Mouse (Mus musculus) embryo, embryonic 9.5 days (tissue): ENCODE data around the gene Wee2.

Experiments
- DNase-seq: peaks from one replicate; pipeline ENCODE4 v3.0.0-alpha.2; 2017; ENCODE audit errors: extremely low spot score

The Wee2 gene

GRCm38 (mm10) chr6:40438936-40439335 lies at the start of gene Wee2:
TSS of gene Wee2 (plus strand) at chr6:40439088.
- no peak for DNase-seq

DNA sequence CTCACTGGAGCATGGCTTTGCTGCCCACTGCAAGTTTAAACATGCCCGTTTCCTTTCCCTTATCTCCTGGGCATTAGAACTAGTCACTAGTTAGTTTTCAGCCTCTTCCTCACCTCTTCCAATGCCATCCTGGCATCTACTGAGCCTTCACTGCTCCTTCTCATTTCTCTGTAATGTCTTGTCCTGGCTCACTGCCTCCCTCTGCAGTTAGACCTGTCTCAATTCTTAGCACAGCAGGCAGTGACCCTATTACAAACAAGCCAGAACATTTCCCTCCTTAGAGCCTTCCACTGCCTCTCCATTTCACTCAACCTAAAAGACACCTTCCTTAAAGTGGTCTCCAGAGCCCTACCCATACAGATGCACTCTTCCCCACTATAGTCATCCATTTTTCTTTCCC lies 47.9 kb upstream of the Wee2 start:
- DNase-seq: no peak

DNA sequence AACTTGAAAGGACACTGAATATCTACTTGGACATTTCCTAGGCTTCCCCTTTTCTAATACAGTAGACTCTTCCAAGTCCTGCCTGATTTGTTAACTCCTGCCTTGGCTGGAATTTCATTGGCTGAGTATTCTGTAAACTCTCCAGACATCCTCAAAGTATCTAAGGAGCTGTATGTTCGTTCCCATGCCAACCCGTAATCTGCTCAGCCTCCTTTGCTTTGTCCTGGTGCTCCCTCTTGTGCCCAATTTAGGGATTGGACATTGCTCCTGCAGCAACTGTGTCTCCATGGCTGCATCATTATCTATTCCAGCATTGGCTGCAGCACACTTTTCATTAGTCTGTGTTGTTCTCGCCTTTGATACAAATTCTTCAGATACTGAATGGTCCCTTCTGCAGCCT lies 45.7 kb upstream of the Wee2 start:
- peak; percentile 65 for DNase-seq

DNA sequence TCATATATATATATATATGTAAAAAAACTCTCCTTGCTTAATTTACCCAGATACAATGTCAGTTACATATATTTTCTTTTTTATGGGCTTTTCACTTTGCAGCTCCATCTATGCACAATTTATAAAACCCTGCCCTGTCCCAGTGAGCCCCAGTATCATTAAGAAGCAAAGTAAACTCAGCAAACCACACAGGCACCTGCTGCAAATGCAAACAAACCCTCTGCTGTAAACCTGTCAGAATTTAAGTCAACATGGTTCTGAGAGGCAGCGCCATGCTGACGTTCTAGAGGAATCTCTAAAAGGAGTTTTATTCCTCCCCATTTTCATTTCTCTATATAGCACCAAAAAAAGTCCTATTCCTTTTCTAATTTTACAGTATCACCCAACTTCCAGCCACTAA lies 36.9 kb upstream of the Wee2 start:
- DNase-seq: no peak

GRCm38 (mm10) chr6:40403640-40404285 lies 35.1 kb upstream of the Wee2 start:
- DNase-seq: no peak

GRCm38 (mm10) chr6:40411085-40411484 lies 27.8 kb upstream of the Wee2 start:
- no peak for DNase-seq

DNA sequence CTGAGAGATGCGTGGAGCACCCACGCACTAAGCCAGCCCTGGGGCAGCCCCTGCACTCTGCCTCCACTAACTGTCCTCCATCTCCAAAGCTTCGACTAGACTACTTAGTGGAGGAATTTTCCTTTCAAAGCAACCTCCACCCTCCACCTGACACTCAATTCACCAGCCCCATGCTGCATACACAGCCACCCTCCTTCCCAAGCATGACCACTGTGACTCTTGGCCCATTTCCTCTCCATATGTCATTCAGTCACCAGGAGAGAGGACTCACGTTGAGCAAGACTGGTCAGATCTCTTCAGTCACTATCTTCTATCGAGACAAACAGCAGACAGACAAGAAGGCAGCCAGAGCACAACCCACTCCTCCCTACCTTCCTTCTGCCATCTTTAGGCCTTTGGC lies 25.8 kb upstream of the Wee2 start:
- no peak for DNase-seq

- DNase-seq: no peak
These were observed 25.3 kb upstream of the Wee2 start for GRCm38 (mm10) chr6:40413565-40413964.

- DNase-seq: no peak
These were observed 23.1 kb upstream of the Wee2 start for GRCm38 (mm10) chr6:40415799-40416198.

DNA sequence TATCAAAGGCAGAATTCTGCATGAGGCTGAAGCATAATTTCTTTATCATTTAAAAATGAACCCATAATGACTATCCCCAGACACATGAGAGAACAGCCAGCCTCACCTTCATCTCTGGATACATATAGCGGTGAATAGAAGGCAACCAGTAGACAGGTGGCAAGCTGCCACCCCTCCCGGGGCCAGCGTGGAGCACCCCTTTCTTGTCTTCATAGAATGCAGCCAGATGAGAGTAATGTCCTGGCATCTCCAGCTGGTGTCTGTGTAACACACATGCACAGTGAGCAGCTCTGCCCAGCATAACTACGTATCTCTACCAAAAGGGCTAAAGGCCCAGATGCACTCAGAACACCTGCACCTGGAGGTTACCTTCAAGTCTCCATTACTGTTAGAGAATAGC lies 20.5 kb upstream of the Wee2 start:
- DNase-seq: no peak

- DNase-seq: no peak
These were observed 17.8 kb upstream of the Wee2 start for GRCm38 (mm10) chr6:40421099-40421498.

- no peak for DNase-seq
These were observed 15.9 kb upstream of the Wee2 start for GRCm38 (mm10) chr6:40423013-40423412.

GRCm38 (mm10) chr6:40423774-40424173 lies 15.1 kb upstream of the Wee2 start:
- peak; percentile 19 for DNase-seq

DNA sequence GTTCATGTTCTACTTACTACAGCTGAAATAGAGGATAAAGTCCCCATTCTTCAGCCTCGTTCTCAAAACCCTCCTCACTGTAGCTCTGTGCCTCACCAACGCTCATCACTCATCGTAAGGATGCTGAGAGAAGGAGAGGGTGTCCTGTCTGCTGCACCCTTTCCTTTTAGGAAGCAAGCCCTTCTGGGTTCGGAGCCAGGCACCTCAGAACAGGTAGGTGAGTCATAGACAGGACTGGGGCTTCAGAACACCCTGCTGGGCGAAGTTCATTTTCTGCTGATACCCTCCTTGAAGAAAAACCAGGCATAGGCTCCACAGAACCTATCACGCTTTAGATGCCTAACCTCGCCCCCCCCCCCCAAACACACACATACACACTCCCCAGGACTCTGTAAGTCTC lies 11.4 kb upstream of the Wee2 start:
- no peak for DNase-seq

GRCm38 (mm10) chr6:40428696-40429095 lies 10.2 kb upstream of the Wee2 start:
- no peak for DNase-seq

DNA sequence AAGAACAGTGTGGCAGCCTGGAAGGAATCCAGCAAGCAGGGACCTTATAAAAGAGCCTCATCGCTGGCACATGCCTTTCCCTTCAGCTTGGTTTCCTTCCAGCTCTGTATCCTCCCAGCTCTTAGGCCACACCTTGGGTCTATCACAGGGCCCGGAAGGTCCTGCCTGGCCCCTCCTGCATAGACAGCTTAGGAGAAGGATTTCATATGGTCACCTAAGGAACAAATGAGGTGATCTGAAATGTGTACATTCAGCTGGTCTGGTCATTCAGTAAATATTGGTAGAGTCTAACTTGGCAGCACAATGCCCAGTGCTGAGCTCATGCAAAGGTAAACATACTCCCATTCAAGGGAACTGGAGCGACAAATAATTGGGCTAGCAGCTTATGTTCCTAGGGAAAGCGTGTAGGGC lies 9.4 kb upstream of the Wee2 start:
- DNase-seq: no peak

- no peak for DNase-seq
These were observed 8.6 kb upstream of the Wee2 start for GRCm38 (mm10) chr6:40430251-40430650.

GRCm38 (mm10) chr6:40430878-40431277 lies 8.0 kb upstream of the Wee2 start:
- no peak for DNase-seq

DNA sequence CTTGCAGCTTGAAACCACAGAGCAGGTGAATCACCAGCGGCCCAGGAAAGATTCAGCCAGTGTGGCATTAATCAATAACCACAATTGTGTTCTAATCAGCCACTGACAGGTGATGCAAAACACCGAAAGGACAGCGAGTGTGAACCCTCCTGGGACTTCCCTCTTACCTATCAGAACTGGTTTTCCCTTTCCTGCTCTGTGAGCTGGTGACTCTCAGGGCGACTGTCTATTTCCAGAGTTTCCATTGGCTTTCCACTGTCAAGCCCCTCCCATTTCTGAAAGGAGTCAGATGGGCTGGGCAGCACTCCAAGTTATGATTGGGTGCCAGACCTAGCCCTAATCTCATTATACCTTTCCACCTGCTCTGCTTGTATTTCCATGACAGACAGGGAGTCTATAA lies 7.5 kb upstream of the Wee2 start:
- DNase-seq: no peak

DNA sequence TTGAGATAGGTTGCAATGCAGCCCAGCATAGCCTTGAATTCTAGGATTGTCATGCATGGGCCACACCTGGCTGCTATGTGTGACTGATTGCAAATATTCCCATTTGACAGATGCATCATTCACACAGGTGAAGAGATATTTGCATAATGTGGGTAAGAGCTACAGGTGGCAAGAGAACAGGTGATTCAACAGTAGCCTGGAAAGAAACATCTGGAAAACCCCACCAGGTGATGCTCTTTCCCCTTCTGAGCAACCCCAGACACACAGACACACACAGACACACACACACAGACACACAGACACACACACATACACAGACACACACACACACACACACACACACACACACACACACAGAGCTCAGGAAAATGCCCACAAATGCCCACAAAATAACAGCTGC lies 7.1 kb upstream of the Wee2 start:
- DNase-seq: no peak

DNA sequence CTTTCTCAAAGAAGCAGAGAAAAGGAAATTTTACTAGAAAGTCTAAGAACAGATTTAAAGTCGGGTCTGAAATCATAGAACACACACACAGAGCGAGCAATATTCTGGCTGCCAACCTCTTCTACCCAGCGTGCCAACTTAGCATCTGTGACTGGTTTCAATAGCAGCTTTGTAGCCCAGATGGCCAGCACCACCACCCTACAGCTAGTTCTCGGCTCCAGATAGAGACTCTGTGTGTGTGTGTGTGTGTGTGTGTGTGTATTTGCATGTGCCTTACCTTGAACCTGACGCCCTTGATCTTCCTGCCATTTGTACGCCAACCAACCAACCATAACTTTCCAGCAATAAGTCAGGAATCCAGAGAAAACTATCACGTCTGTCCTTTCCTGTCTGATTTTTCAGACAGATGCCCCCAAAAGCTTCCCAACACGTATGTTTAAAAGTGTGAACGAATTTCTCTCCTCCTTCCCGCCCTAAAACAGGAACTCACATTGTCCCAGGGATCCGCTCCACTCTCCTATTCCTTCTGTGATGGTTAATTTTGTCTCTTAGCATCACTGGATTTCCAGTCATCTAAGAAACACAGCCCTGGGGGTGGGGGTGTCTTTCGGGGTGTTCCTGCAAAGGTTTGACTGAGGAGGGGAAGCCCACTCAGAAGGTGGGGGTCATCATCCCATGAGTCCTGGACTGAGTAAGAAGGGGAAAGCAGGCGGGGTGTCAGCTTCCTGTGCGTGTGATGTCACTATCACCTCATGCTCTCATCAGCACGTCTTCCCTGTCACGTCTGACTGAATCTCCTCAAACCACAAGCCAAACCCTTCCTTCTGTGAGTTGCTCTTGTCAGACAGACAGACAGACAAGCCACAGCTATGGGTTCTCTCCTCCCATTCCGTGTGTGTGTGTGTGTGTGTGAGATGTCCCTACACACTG lies 6.3 kb upstream of the Wee2 start:
- DNase-seq: no peak

GRCm38 (mm10) chr6:40434697-40435096 lies 4.2 kb upstream of the Wee2 start:
- DNase-seq: no peak
